Mouse (Mus musculus) retina, postnatal 7 days (tissue): ENCODE measurements around the gene F7.
"Not testable (repeated sequence)": the region's sequence is repeated elsewhere in the genome, so short reads cannot be mapped to it uniquely, and the experiment has no call there.

Experiments
- DNase-seq: peaks from one replicate; pipeline ENCODE4 v3.0.0-alpha.2; 2012; ENCODE audit warnings: low read depth, low spot score

F7 gene

GRCm38 (mm10) chr8:13028482-13028881 lies 2.6 kb downstream of the F7 start:
- DNase-seq, result no peak

- no peak for DNase-seq
Measured at GRCm38 (mm10) chr8:13036346-13036812, 10.5 kb downstream of the F7 start.

- DNase-seq, result no peak
Measured at GRCm38 (mm10) chr8:13037015-13037414, 11.2 kb downstream of the F7 start, which contains the start of gene F10. F10 (plus strand) TSS chr8:13037308.

GRCm38 (mm10) chr8:13037569-13037968 lies 11.7 kb downstream of the F7 start:
- DNase-seq, result no peak

GRCm38 (mm10) chr8:13039054-13039453 lies 13.2 kb downstream of the F7 start:
- DNase-seq, result no peak

GRCm38 (mm10) chr8:13041459-13041858 lies 15.6 kb downstream of the F7 start:
- no peak for DNase-seq

- DNase-seq, result no peak
Measured at GRCm38 (mm10) chr8:13047652-13048051, 21.8 kb downstream of the F7 start.

- DNase-seq, result no peak
Measured at GRCm38 (mm10) chr8:13050550-13050949, 24.7 kb downstream of the F7 start.

- no peak for DNase-seq
Measured at GRCm38 (mm10) chr8:13057351-13057750, 31.5 kb downstream of the F7 start.

- DNase-seq, result no peak
Measured at GRCm38 (mm10) chr8:13060441-13061150, 34.8 kb downstream of the F7 start, which contains the start of gene Proz. Proz (plus strand) TSS chr8:13060914.

- no peak for DNase-seq
Measured at GRCm38 (mm10) chr8:13063112-13063511, 37.3 kb downstream of the F7 start.

GRCm38 (mm10) chr8:13073255-13073654 lies 47.4 kb downstream of the F7 start:
- DNase-seq, result no peak

- no peak for DNase-seq
Measured at GRCm38 (mm10) chr8:13075044-13075443, 49.2 kb downstream of the F7 start.

- not testable (repeated sequence) for DNase-seq
Measured at GRCm38 (mm10) chr8:13075579-13075978, 49.7 kb downstream of the F7 start.

- no peak for DNase-seq
Measured at GRCm38 (mm10) chr8:13077542-13077941, 51.7 kb downstream of the F7 start.
